Mouse (Mus musculus): ENCODE data around the gene U2af1l4.

DNA sequence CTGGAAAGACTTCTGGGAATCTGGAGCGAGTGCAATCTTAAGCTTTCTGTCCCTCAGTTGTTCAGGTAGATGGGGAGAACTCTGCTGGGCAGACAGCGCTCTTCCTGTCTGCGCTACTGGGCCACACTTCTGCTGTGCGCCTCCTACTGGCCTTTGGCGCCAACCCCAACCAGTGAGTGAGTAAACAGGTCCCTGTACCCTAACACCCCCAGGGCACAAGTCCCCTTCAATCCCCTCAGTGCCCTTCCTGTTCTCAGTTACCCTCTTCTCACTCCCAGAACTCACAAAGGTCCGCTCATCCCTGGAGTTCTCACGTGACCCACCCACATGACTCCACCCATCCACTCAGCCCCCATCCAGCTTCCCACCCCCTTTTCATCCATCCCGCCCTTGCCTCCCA lies 44.8 kb upstream of the U2af1l4 start:
- no peak for TF ChIP-seq POLR2A (IDR thresholded peaks at IDR 0.05; ENCODE audit: insufficient read depth, low read length)
- TF ChIP-seq CTCF (IDR thresholded peaks at IDR 0.05; ENCODE audit: low read depth, low read length) = peak; percentile 58
- peak; percentile 75 for TF ChIP-seq EP300 (IDR thresholded peaks at IDR 0.05; ENCODE audit: insufficient read depth, low read depth, low read length)

Data from ES-Bruce4 (cell line).